Mouse (Mus musculus) midbrain, embryonic 14.5 days (tissue): ENCODE results near the gene Nid1. TPM values are rescaled to one million over a fixed set of nuclear protein-coding genes. Genes with fewer than 3 reads are reported as not detected.

Experiments used
- ATAC-seq: fragments of 200-750 bp; cut with Nextera tagmentation; 2 replicates; pipeline ENCODE4 v1.8.0; 2017; ENCODE audit warnings: moderate number of reproducible peaks, moderate library complexity; ENCODE audit not compliant: low FRiP score, low TSS enrichment
- DNase-seq: peaks from one replicate; pipeline ENCODE4 v3.0.0-alpha.2; 2015
- H3K27ac ChIP-seq: fragments of 300-500 bp; sonication (generic); replicated peaks from 2 replicates; pipeline ENCODE4 v1.5.1; 2014; ENCODE audit warnings: mild to moderate bottlenecking, low read depth, low read length, moderate library complexity
- H3K27me3 ChIP-seq: fragments of 300-500 bp; sonication (generic); 2 replicates; pipeline ENCODE4 v1.6.1; 2014; ENCODE audit warnings: low read length, control low read depth, mixed read lengths; ENCODE audit not compliant: control insufficient read depth, insufficient read depth
- H3K36me3 ChIP-seq: fragments of 300-500 bp; sonication (generic); 2 replicates; pipeline ENCODE4 v1.6.1; 2014; ENCODE audit warnings: low read length, control low read depth; ENCODE audit not compliant: control insufficient read depth, insufficient read depth
- H3K4me1 ChIP-seq: fragments of 300-500 bp; sonication (generic); 2 replicates; pipeline ENCODE4 v1.6.1; 2014; ENCODE audit warnings: mild to moderate bottlenecking, antibody characterized with exemption, low read length, control low read depth; ENCODE audit not compliant: control insufficient read depth, insufficient read depth
- H3K4me2 ChIP-seq: fragments of 300-500 bp; sonication (generic); 2 replicates; pipeline ENCODE4 v1.6.1; 2014; ENCODE audit warnings: mild to moderate bottlenecking, low read length, moderate library complexity
- H3K4me3 ChIP-seq: fragments of 300-500 bp; sonication (generic); replicated peaks from 2 replicates; pipeline ENCODE4 v1.5.1; 2014; ENCODE audit warnings: low read depth, low read length
- H3K9ac ChIP-seq: fragments of 300-500 bp; sonication (generic); replicated peaks from 2 replicates; pipeline ENCODE4 v1.6.1; 2014; ENCODE audit warnings: mild to moderate bottlenecking, low read length, moderate library complexity
- H3K9me3 ChIP-seq: fragments of 300-500 bp; sonication (generic); 2 replicates; pipeline ENCODE4 v1.6.1; 2016; ENCODE audit warnings: low read length, control low read depth, mixed read lengths; ENCODE audit not compliant: control insufficient read depth
- WGBS: fragments of 180-500 bp; shearing (Covaris S2); extraction: QIAGEN DNeasy Blood & Tissue Kit; methylation state at CpG from one replicate; pipeline ENCODE4 v1.1.7; 2014; 5-methylcytosine and 5-hydroxymethylcytosine counted together
- polyA plus RNA-seq: library from polyadenylated mRNA; unstranded; fragments of >200 nt; fragmentation: Nextera tagmentation; extraction: Ambion mirVana; gene quantifications from 2 replicates; pipeline ENCODE4 v1.2.1, GENCODE M21; 2014

Nid1 gene
- polyA plus RNA-seq, 1 experiment from 2014 or later = 49.1 TPM

DNA sequence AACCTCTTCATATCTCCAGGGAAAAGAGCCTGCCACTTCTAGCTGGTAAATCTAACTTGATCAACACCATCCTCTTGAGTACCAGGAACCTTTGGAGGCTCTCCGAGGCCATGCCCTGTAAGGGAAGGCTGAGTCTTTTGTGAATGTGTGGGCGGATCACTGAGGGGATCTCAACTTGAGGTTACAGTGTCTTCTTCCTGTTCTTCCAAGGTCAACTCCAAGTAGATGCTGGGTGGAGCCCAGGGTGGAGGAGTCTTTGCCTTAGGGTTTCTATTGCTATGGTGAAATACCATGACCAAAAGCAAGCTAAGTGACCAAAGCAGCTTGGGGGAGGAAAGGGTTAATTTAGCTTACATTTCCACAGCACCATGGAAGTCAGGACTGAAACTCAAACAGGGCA lies 39.7 kb downstream of the Nid1 start:
- ATAC-seq = no peak
- WGBS = 92% methylated on average over 2 of the region's 2 CpGs

DNA sequence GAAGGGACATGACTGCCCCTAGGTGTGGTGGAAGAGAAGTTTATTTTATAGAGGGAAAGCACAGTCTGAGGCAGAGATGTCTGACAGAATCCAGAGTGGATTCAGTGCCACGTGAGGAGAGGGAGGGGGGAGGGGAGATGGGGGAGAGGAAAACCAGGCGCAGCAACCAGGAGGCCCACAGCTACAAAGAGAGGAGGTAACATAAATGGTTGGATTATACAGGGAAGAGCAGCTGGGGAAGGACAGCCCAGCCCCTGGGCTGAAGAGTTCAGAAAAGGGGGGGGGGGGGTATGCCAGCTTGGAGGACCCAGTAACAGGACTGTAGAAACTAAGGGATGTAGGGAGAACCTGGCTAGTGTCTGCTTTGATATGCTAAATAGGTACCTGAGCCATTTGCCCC lies 42.6 kb downstream of the Nid1 start:
- DNase-seq = no peak
- Histone ChIP-seq H3K9ac (no peak overlapping the region), H3K27me3 (no peaks in the 10 kb centered on the region), H3K27ac (no peak overlapping the region), H3K4me1 (no peaks in the 10 kb centered on the region), H3K4me2 (no peak overlapping the region), H3K9me3 (no peaks in the 10 kb centered on the region), H3K4me3 (no peak overlapping the region), H3K36me3 (no peaks in the 10 kb centered on the region)
- WGBS = 8% methylated on average over 2 of the region's 2 CpGs
- peak; percentile 28; the same call in 1 of the 2 replicates for ATAC-seq

More for the DNA sequence above, 39.7 kb downstream of the Nid1 start:
- no peak overlapping the region for H3K4me2 ChIP-seq
- H3K36me3 ChIP-seq = no peaks in the 10 kb centered on the region
- no peak for DNase-seq
- H3K27ac ChIP-seq = no peak overlapping the region
- no peaks in the 10 kb centered on the region for H3K27me3 ChIP-seq
- no peaks in the 10 kb centered on the region for H3K9me3 ChIP-seq
- no peaks in the 10 kb centered on the region for H3K4me1 ChIP-seq
- no peak overlapping the region for H3K9ac ChIP-seq
- no peak overlapping the region for H3K4me3 ChIP-seq

DNA sequence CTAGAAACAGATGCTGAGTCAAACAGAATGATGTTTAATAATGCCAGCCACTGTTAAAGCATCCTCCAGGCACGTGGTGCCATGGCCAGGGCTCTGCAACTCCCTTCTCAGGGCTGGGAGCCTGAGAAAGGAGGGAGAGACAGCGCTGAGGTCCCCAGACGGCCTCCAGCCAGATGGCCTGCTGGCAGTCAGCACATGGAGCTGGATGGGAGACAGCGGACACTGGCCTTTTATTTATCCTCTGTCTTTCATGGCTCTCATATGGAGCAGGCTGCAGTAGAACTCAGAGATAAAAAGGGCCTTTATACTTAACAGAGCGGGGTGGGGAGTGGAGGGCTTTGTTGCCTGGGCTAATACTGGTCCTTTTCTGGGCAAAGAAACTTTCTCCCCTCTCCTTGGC lies 43.7 kb downstream of the Nid1 start:
- H3K27ac ChIP-seq = no peak overlapping the region
- WGBS = 34% methylated on average over 5 of the region's 5 CpGs
- H3K36me3 ChIP-seq = no peaks in the 10 kb centered on the region
- no peak overlapping the region for H3K4me3 ChIP-seq
- DNase-seq = peak; percentile 53
- no peak overlapping the region for H3K9ac ChIP-seq
- peak; percentile 52 for ATAC-seq
- no peaks in the 10 kb centered on the region for H3K9me3 ChIP-seq
- no peak overlapping the region for H3K4me2 ChIP-seq
- H3K27me3 ChIP-seq = no peaks in the 10 kb centered on the region
- H3K4me1 ChIP-seq = no peaks in the 10 kb centered on the region

DNA sequence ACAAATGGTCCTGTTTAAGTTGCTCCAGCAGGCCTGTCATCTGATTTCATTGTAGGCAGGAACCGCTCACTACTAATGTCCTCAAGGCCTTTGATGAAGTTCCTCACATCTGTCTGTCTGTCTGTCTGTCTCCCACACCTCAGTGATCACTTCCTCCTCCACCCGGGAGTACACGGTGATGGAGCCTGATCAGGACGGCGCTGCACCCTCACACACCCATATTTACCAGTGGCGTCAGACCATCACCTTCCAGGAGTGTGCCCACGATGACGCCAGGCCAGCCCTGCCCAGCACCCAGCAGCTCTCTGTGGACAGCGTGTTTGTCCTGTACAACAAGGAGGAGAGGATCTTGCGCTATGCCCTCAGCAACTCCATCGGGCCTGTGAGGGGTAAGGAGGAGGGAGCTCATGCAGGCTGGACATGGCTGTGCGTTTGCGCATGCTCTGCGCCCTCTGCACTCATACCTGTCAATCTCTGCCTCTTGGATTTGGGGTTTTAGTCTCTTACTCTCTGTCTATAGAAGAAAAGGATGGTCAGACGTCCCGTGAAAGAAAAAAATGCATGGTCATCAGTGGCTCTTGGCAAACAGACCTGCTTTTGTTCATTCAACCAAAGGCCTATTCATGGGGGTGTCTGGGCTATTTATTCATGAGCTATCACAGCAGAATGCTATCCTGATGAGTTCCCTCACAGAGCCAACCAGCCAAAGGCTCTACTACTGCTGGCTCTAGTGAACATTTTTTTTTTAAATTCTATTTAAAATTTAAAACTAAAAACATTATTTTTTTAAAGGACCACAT lies 44.7 kb downstream of the Nid1 start:
- H3K4me1 ChIP-seq = no peaks in the 10 kb centered on the region
- DNase-seq (peak; percentile 23), ATAC-seq (peak; percentile 24; the same call in 1 of the 2 replicates)
- H3K27ac ChIP-seq = 0 out of 2 replicates have a peak overlapping the region, but pooled peaks have one; percentile 4
- 70% methylated on average over 16 of the region's 16 CpGs for WGBS
- H3K4me3 ChIP-seq = no peak overlapping the region
- no peaks in the 10 kb centered on the region for H3K36me3 ChIP-seq
- H3K9me3 ChIP-seq = no peaks in the 10 kb centered on the region
- no peaks in the 10 kb centered on the region for H3K27me3 ChIP-seq
- H3K4me2 ChIP-seq = no peak overlapping the region
- no peak overlapping the region for H3K9ac ChIP-seq

DNA sequence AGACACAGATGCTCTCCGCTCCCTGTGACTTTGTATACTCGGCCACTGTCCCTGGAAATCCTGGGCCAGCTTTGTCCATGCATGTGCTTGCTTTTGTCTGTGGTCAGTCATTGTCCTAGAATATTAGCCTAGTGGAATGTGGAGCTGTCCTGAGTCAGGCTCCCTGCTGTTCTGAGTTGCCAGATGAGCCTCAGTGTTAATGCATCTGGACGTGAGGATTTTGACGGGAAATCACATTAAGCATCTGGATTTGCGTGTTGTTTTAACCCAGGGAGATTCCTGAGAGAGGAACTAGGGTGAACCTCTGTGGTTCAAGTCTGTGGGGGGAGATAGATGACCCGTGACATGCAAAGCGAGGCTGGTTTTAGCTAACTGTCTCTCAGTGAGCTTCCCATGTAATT lies 47.0 kb downstream of the Nid1 start:
- Histone ChIP-seq H3K4me1 (no peaks in the 10 kb centered on the region), H3K4me3 (no peak overlapping the region), H3K4me2 (no peak overlapping the region), H3K9me3 (no peaks in the 10 kb centered on the region), H3K36me3 (no peaks in the 10 kb centered on the region), H3K9ac (no peak overlapping the region), H3K27ac (no peak overlapping the region), H3K27me3 (no peaks in the 10 kb centered on the region)
- WGBS = 18% methylated on average over 7 of the region's 7 CpGs
- DNase-seq (no peak), ATAC-seq (no peak)

DNA sequence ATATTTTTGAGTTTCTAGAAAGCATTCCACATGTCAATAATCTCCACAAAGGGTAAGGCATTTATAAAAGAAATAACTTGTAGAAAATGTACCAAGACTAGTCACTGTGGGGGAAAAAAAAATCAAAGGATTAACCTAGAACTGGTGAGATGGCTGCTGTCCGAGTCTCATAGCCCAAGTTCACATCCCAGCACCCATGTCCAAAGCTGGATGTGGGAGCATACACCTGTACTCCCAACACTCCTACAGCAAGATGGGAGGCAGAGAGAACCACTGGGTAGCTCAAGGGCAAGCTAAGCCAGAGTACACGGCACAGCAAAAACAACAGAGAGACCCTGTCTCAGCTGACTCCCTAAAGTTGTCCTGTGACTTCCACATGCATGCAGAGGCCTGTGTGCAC lies 47.5 kb downstream of the Nid1 start:
- Histone ChIP-seq H3K27me3 (no peaks in the 10 kb centered on the region), H3K36me3 (no peaks in the 10 kb centered on the region), H3K4me1 (no peaks in the 10 kb centered on the region), H3K4me3 (no peak overlapping the region), H3K9ac (no peak overlapping the region), H3K27ac (no peak overlapping the region), H3K9me3 (no peaks in the 10 kb centered on the region), H3K4me2 (no peak overlapping the region)
- DNase-seq (no peak), ATAC-seq (no peak)
- WGBS = 70% methylated on average over 2 of the region's 2 CpGs

DNA sequence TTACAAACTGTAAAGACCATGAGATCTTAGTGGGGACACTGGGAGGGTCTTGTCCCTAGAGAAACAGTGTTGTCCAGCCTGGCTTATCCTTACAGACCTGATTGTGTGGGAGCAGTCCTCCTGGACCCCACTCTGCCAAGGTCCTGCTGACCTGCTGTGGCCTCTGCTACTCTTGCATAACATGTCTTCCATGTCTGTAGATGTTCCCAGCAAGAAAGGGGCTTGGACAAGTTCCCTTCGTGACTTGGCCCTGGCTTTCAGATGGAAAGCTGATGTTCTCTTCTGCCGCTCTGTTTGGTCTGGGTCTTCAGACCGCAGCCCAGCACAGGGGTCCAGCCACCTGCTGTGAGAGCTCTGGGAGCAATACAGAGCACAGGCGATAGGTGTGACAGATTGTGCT lies 48.3 kb downstream of the Nid1 start:
- Histone ChIP-seq H3K27ac (no peak overlapping the region), H3K36me3 (no peaks in the 10 kb centered on the region), H3K9ac (no peak overlapping the region), H3K27me3 (no peaks in the 10 kb centered on the region), H3K9me3 (no peaks in the 10 kb centered on the region), H3K4me2 (no peak overlapping the region), H3K4me3 (no peak overlapping the region), H3K4me1 (no peaks in the 10 kb centered on the region)
- ATAC-seq (no peak), DNase-seq (no peak)
- 70% methylated on average over 4 of the region's 4 CpGs for WGBS

DNA sequence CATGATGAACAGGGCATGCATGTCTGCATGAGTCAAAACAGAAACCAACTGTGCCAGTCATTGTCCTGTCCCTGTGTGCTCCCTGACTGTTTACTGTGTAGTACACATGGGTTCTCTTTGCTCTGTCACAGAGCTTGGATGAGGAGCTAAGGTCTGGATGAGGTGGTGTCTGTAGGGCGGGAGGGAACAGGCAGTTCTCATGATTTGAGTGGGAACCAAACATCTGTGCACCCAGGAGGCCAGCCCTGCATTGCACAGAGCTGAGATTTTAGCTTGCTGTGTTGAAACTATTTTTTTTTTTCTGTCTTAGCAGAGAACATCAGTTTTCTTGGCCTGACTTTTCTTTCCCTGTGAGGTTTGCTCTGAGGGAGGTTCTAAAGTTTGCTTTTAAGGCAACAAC lies 50.5 kb downstream of the Nid1 start:
- ATAC-seq = no peak
- H3K4me2 ChIP-seq = no peak overlapping the region
- no peaks in the 10 kb centered on the region for H3K4me1 ChIP-seq
- H3K4me3 ChIP-seq = no peak overlapping the region
- DNase-seq = no peak
- H3K9ac ChIP-seq = no peak overlapping the region
- no peak overlapping the region for H3K27ac ChIP-seq
- no peaks in the 10 kb centered on the region for H3K9me3 ChIP-seq
- 91% methylated on average over 1 of the region's 1 CpGs for WGBS
- H3K36me3 ChIP-seq = no peaks in the 10 kb centered on the region
- H3K27me3 ChIP-seq = no peaks in the 10 kb centered on the region

DNA sequence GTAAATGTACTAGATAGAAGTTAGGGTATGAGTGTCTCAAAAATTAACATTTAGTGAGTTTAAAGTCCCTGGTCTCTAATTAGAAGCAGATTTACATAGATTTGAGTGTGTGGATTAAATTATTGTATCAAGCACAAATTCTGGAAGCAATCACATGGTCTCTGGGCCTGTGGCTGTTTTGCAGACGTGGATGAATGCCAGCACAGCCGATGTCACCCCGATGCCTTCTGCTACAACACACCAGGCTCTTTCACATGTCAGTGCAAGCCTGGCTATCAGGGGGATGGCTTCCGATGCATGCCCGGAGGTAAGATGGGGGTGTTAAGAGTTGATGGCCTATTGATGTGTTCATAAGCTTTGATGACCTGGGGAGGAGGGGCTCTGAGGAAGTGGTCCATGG lies 52.5 kb downstream of the Nid1 start:
- no peak for DNase-seq
- H3K4me3 ChIP-seq = no peak overlapping the region
- H3K4me1 ChIP-seq = no peaks in the 10 kb centered on the region
- no peaks in the 10 kb centered on the region for H3K27me3 ChIP-seq
- H3K4me2 ChIP-seq = no peak overlapping the region
- no peaks in the 10 kb centered on the region for H3K36me3 ChIP-seq
- WGBS = 67% methylated on average over 5 of the region's 5 CpGs
- no peak for ATAC-seq
- no peak overlapping the region for H3K27ac ChIP-seq
- no peak overlapping the region for H3K9ac ChIP-seq
- H3K9me3 ChIP-seq = no peaks in the 10 kb centered on the region
